Mouse (Mus musculus) limb, embryonic 12.5 days (tissue): ENCODE data around the gene Lrch3. TPM values are rescaled to one million over a fixed set of nuclear protein-coding genes. Genes with fewer than 3 reads are reported as not detected.

Experiments
- ATAC-seq: fragments of 200-750 bp; cut with Nextera tagmentation; 2 replicates; pipeline ENCODE4 v1.8.0; 2017; ENCODE audit warnings: low read depth, moderate TSS enrichment; ENCODE audit not compliant: insufficient number of reproducible peaks, insufficient read depth, low FRiP score, low TSS enrichment
- H3K27ac ChIP-seq: fragments of 300-500 bp; sonication (generic); 2 replicates; pipeline ENCODE4 v1.5.1; 2016; ENCODE audit warnings: mild to moderate bottlenecking, moderate library complexity
- H3K27me3 ChIP-seq: fragments of 300-500 bp; sonication (generic); 2 replicates; pipeline ENCODE4 v1.6.1; 2016; ENCODE audit warnings: mild to moderate bottlenecking, moderate library complexity
- H3K36me3 ChIP-seq: fragments of 300-500 bp; sonication (generic); 2 replicates; pipeline ENCODE4 v1.6.1; 2016; ENCODE audit warnings: mild to moderate bottlenecking, moderate library complexity
- H3K4me1 ChIP-seq: fragments of 300-500 bp; sonication (generic); replicated peaks from 2 replicates; pipeline ENCODE4 v1.6.1; 2016
- H3K4me2 ChIP-seq: fragments of 300-500 bp; sonication (generic); 2 replicates; pipeline ENCODE4 v1.6.1; 2016; ENCODE audit warnings: mild to moderate bottlenecking, moderate library complexity
- H3K4me3 ChIP-seq: fragments of 300-500 bp; sonication (generic); replicated peaks from 2 replicates; pipeline ENCODE4 v1.5.1; 2016; ENCODE audit warnings: mild to moderate bottlenecking
- H3K9ac ChIP-seq: fragments of 300-500 bp; sonication (generic); replicated peaks from 2 replicates; pipeline ENCODE4 v1.6.1; 2016; ENCODE audit warnings: mild to moderate bottlenecking, moderate library complexity
- H3K9me3 ChIP-seq: fragments of 300-500 bp; sonication (generic); 2 replicates; pipeline ENCODE4 v1.6.1; 2016; ENCODE audit warnings: mild to moderate bottlenecking, moderate library complexity
- WGBS: fragments of 180-500 bp; shearing (Covaris S2); methylation state at CpG from one replicate; pipeline ENCODE4 v1.1.7; 2016; 5-methylcytosine and 5-hydroxymethylcytosine counted together
- polyA plus RNA-seq: library from polyadenylated mRNA; unstranded; fragments of >200 nt; fragmentation: Nextera tagmentation; extraction: Ambion mirVana; gene quantifications from 2 replicates; pipeline ENCODE4 v1.2.1, GENCODE M21; 2016

The Lrch3 gene
- polyA plus RNA-seq, 1 experiment from 2014 or later, result 41.3 TPM

GRCm38 (mm10) chr16:33064636-33065035 is 150.7 kb downstream of the Lrch3 start:
- no peak overlapping the region for H3K4me3 ChIP-seq
- H3K27ac ChIP-seq, result no peak overlapping the region
- H3K9ac ChIP-seq, result no peak overlapping the region
- peaks cover 31% of the 10 kb centered on the region for H3K36me3 ChIP-seq
- no peaks in the 10 kb centered on the region for H3K27me3 ChIP-seq
- 79% methylated on average over 9 of the region's 9 CpGs for WGBS
- H3K4me1 ChIP-seq, result peaks cover 16% of the 10 kb centered on the region
- H3K4me2 ChIP-seq, result no peak overlapping the region
- no peaks in the 10 kb centered on the region for H3K9me3 ChIP-seq
- no peak for ATAC-seq

Other genes starting within 250 kb of the Lrch3 start
- not detected in 2 replicates for gene Muc4, start 178.2 kb upstream of the Lrch3 start, polyA plus RNA-seq
- not detected in 2 replicates for gene Muc20, start 116.7 kb upstream of the Lrch3 start, polyA plus RNA-seq
- not detected in 2 replicates for gene Smbd1, start 103.6 kb upstream of the Lrch3 start, polyA plus RNA-seq
- gene Fyttd1, start 36.6 kb upstream of the Lrch3 start, polyA plus RNA-seq, result 118 and 121 TPM in 2 replicates
- 16.3 and 19.3 TPM in 2 replicates for gene Rubcn, start 36.3 kb upstream of the Lrch3 start, polyA plus RNA-seq
- 2.2 and 2.4 TPM in 2 replicates for gene Iqcg, start 142.1 kb downstream of the Lrch3 start, polyA plus RNA-seq
- 970 and 1,024 TPM in 2 replicates for gene Rpl35a, start 142.4 kb downstream of the Lrch3 start, polyA plus RNA-seq
- gene Lmln, start 148.4 kb downstream of the Lrch3 start, polyA plus RNA-seq, result 3.6 TPM in 2 replicates